Mouse (Mus musculus) splenic B cell, adult 2 months (primary cell): ENCODE measurements around the gene Tnrc18.
A peak's percentile ranks its signal among the peaks of the same experiment; 100 is the strongest.

ENCODE experiments used
- DNase-seq: peaks from one replicate; pipeline ENCODE4 v3.0.0-alpha.2; 2011; ENCODE audit warnings: low read depth, low spot score
- H3K27me3 ChIP-seq: 2 replicates; pipeline ENCODE4 v1.6.1; 2012; ENCODE audit warnings: mild to moderate bottlenecking, low read length, moderate library complexity, mixed read lengths; ENCODE audit not compliant: control insufficient read depth, poor library complexity, insufficient read depth, severe bottlenecking
- H3K36me3 ChIP-seq: 2 replicates; pipeline ENCODE4 v1.6.1; 2012; ENCODE audit warnings: mild to moderate bottlenecking, low read length, moderate library complexity, mixed read lengths; ENCODE audit not compliant: control insufficient read depth, poor library complexity, insufficient read depth, severe bottlenecking

The Tnrc18 gene

GRCm38 (mm10) chr5:142694627-142695340 lies 122.7 kb downstream of the Tnrc18 start:
- peak; percentile 63 for DNase-seq
- H3K36me3 ChIP-seq, result no peaks in the 10 kb centered on the region
- H3K27me3 ChIP-seq, result no peaks in the 10 kb centered on the region

GRCm38 (mm10) chr5:142693738-142694430 lies 123.6 kb downstream of the Tnrc18 start:
- no peaks in the 10 kb centered on the region for H3K27me3 ChIP-seq
- DNase-seq, result no peak
- H3K36me3 ChIP-seq, result no peaks in the 10 kb centered on the region

GRCm38 (mm10) chr5:142692971-142693737 lies 124.3 kb downstream of the Tnrc18 start:
- Histone ChIP-seq H3K36me3 (no peaks in the 10 kb centered on the region), H3K27me3 (no peaks in the 10 kb centered on the region)
- DNase-seq, result no peak

GRCm38 (mm10) chr5:142692248-142692647 lies 125.2 kb downstream of the Tnrc18 start, which contains the start of gene Slc29a4:
Slc29a4 (plus strand) TSS chr5:142692512.
- no peak for DNase-seq
- Histone ChIP-seq H3K36me3 (no peaks in the 10 kb centered on the region), H3K27me3 (no peaks in the 10 kb centered on the region)

GRCm38 (mm10) chr5:142690343-142690742 lies 127.1 kb downstream of the Tnrc18 start:
- no peaks in the 10 kb centered on the region for H3K36me3 ChIP-seq
- no peaks in the 10 kb centered on the region for H3K27me3 ChIP-seq
- no peak for DNase-seq

GRCm38 (mm10) chr5:142688866-142689265 lies 128.6 kb downstream of the Tnrc18 start:
- H3K27me3 ChIP-seq, result no peaks in the 10 kb centered on the region
- no peaks in the 10 kb centered on the region for H3K36me3 ChIP-seq
- DNase-seq, result no peak

- H3K36me3 ChIP-seq, result no peaks in the 10 kb centered on the region; the same call in 1 of the 2 replicates
- DNase-seq, result no peak
- no peaks in the 10 kb centered on the region for H3K27me3 ChIP-seq
Measured at GRCm38 (mm10) chr5:142682529-142682928, 134.9 kb downstream of the Tnrc18 start.

- Histone ChIP-seq H3K36me3 (no peaks in the 10 kb centered on the region; the same call in 1 of the 2 replicates), H3K27me3 (no peaks in the 10 kb centered on the region)
- DNase-seq, result no peak
Measured at GRCm38 (mm10) chr5:142681911-142682310, 135.6 kb downstream of the Tnrc18 start.

GRCm38 (mm10) chr5:142679065-142679464 lies 138.4 kb downstream of the Tnrc18 start:
- DNase-seq, result no peak
- Histone ChIP-seq H3K36me3 (no peaks in the 10 kb centered on the region; the same call in 1 of the 2 replicates), H3K27me3 (no peaks in the 10 kb centered on the region)

GRCm38 (mm10) chr5:142678141-142678571 lies 139.3 kb downstream of the Tnrc18 start:
- DNase-seq, result no peak
- Histone ChIP-seq H3K36me3 (no peaks in the 10 kb centered on the region; the same call in 1 of the 2 replicates), H3K27me3 (no peaks in the 10 kb centered on the region)
